In genomic region chr5:124036836-124037235, GRCm38 (mm10) we compare ENCODE assay signal across 11 mouse cellular contexts. TPM values are rescaled to one million over a fixed set of nuclear protein-coding genes. Genes with fewer than 3 reads are reported as not detected.
A peak's percentile ranks its signal among the peaks of the same experiment; 100 is the strongest.
DNase-seq lines count a peak whose midpoint lies in the region; ATAC-seq lines count a peak whose summit lies in the region.
"Had no signal": no experiment of that assay in that cellular context is flagged by ENCODE, and none has a peak within 500 bp of the region (broad histone marks: within the 10 kb centered on the region; RNA-seq: fewer than 3 reads in every experiment).

No protein-coding gene starts in this region.

- 19% methylated on average over 5 of the region's 5 CpGs for WGBS in hindbrain, embryonic 10.5 days
- WGBS in hindbrain, embryonic 16.5 days = 22% methylated on average over 5 of the region's 5 CpGs
- 33% methylated on average over 5 of the region's 5 CpGs for WGBS in hindbrain, embryonic 11.5 days

- H3K4me2 ChIP-seq in hindbrain, embryonic 16.5 days (ENCODE audit: low read length) = no peak overlapping the region
- no peak overlapping the region for H3K4me2 ChIP-seq in hindbrain, embryonic 11.5 days (replicated peaks; ENCODE audit: low read depth, low read length)

- no peaks in the 10 kb centered on the region for H3K9me3 ChIP-seq in hindbrain, embryonic 10.5 days
- H3K9me3 ChIP-seq in hindbrain, embryonic 16.5 days (ENCODE audit: control insufficient read depth, low read length) = no peaks in the 10 kb centered on the region
- H3K9me3 ChIP-seq in hindbrain, embryonic 11.5 days (ENCODE audit: control insufficient read depth, low read length) = no peaks in the 10 kb centered on the region

- H3K9ac ChIP-seq in hindbrain, embryonic 16.5 days (ENCODE audit: low read depth, low read length) = no peak overlapping the region
- H3K9ac ChIP-seq in hindbrain, embryonic 11.5 days (ENCODE audit: low read depth, low read length) = no peak overlapping the region

- no peaks in the 10 kb centered on the region for H3K27me3 ChIP-seq in hindbrain, embryonic 10.5 days (ENCODE audit: insufficient read depth, poor library complexity, severe bottlenecking)
- H3K27me3 ChIP-seq in hindbrain, embryonic 16.5 days (replicated peaks; ENCODE audit: control insufficient read depth, insufficient read depth, low read length) = no peaks in the 10 kb centered on the region
- no peaks in the 10 kb centered on the region for H3K27me3 ChIP-seq in hindbrain, embryonic 11.5 days (ENCODE audit: control insufficient read depth, insufficient read depth, low read length)
- H3K27me3 ChIP-seq in splenic B cell, adult 2 months (ENCODE audit: control insufficient read depth, insufficient read depth, low read length, poor library complexity, severe bottlenecking) = no peaks in the 10 kb centered on the region

- no peak overlapping the region; the same call in 1 of the 2 replicates for H3K4me3 ChIP-seq in hindbrain, embryonic 10.5 days
- H3K4me3 ChIP-seq in hindbrain, embryonic 16.5 days (ENCODE audit: low read length) = no peak overlapping the region
- no peak overlapping the region for H3K4me3 ChIP-seq in hindbrain, embryonic 11.5 days (ENCODE audit: low read depth, low read length)

- H3K27ac ChIP-seq in hindbrain, embryonic 10.5 days = peak overlapping the region; percentile 84
- no peak overlapping the region for H3K27ac ChIP-seq in hindbrain, embryonic 16.5 days (ENCODE audit: low read depth, low read length)
- H3K27ac ChIP-seq in hindbrain, embryonic 11.5 days (ENCODE audit: low read depth, low read length) = peak overlapping the region; percentile 30; the same call in 1 of the 2 replicates

- peaks cover 33% of the 10 kb centered on the region for H3K4me1 ChIP-seq in hindbrain, embryonic 10.5 days (replicated peaks)
- no peaks in the 10 kb centered on the region for H3K4me1 ChIP-seq in hindbrain, embryonic 16.5 days (ENCODE audit: control insufficient read depth, insufficient read depth, low read depth, low read length)
- H3K4me1 ChIP-seq in hindbrain, embryonic 11.5 days (replicated peaks; ENCODE audit: control insufficient read depth, insufficient read depth, low read length) = no peaks in the 10 kb centered on the region; the same call in 1 of the 2 replicates

- DNase-seq in hindbrain, embryonic 10.5 days (ENCODE audit: low spot score) = peak; percentile 84
- DNase-seq in hindbrain, embryonic 11.5 days (ENCODE audit: low spot score) = peak; percentile 80
- DNase-seq in splenic B cell, adult 2 months (ENCODE audit: low read depth, low spot score) = peak; percentile 47
- DNase-seq in layer of hippocampus, postnatal 36 days = no peak
- DNase-seq in ovary, postnatal 36 days (ENCODE audit: low spot score) = no peak
- no peak for DNase-seq in cerebellum, adult 11-12 months
- DNase-seq: adrenal gland, postnatal 10 days; gastrocnemius, postnatal 14 days; lung, adult 18-20 months had no signal

- H3K36me3 ChIP-seq in hindbrain, embryonic 10.5 days = no peaks in the 10 kb centered on the region
- no peaks in the 10 kb centered on the region for H3K36me3 ChIP-seq in hindbrain, embryonic 16.5 days (ENCODE audit: control insufficient read depth, insufficient read depth, low read length)
- no peaks in the 10 kb centered on the region for H3K36me3 ChIP-seq in hindbrain, embryonic 11.5 days (ENCODE audit: control insufficient read depth, insufficient read depth, low read length)
- no peaks in the 10 kb centered on the region for H3K36me3 ChIP-seq in splenic B cell, adult 2 months (ENCODE audit: control insufficient read depth, insufficient read depth, low read length, poor library complexity, severe bottlenecking)

- ATAC-seq in hindbrain, embryonic 16.5 days = no peak
- ATAC-seq in common myeloid progenitor, adult 5-6 weeks (replicated peaks; ENCODE audit: low read depth, poor library complexity, severe bottlenecking) = peak; percentile 42
- peak; percentile 82 for ATAC-seq in hindbrain, embryonic 11.5 days (ENCODE audit: low FRiP score)

RNA-seq across cellular contexts. Expression of gene Vps37b, which starts 4.8 kb away (rescaled TPM):
- polyA plus RNA-seq in hindbrain, embryonic 10.5 days (2016; fragmentation: Nextera tagmentation; extraction: Ambion mirVana) = 57.5 and 71.8 TPM in 2 replicates
- 70.9 and 81.1 TPM in 2 replicates for polyA plus RNA-seq in hindbrain, embryonic 16.5 days (2015; fragmentation: Nextera tagmentation; extraction: Ambion mirVana)
- 21.4 and 21.9 TPM in 2 replicates for total RNA-seq in common myeloid progenitor, adult 5-6 weeks (2017)
- 38.3 and 48.8 TPM in 2 replicates for polyA plus RNA-seq in hindbrain, embryonic 11.5 days (2014; fragmentation: Nextera tagmentation; extraction: Ambion mirVana)
- 10 to 100 TPM; 32.6 to 40.8 TPM for total RNA-seq in layer of hippocampus, postnatal 36 days (2021)

RNA-seq across cellular contexts. Expression of gene Abcb9, which starts 58.8 kb away (rescaled TPM):
- 1.3 and 1.9 TPM in 2 replicates for polyA plus RNA-seq in hindbrain, embryonic 10.5 days (2016; fragmentation: Nextera tagmentation; extraction: Ambion mirVana)
- 27.2 and 28.1 TPM in 2 replicates for polyA plus RNA-seq in hindbrain, embryonic 16.5 days (2015; fragmentation: Nextera tagmentation; extraction: Ambion mirVana)
- 0.87 and 2.9 TPM in 2 replicates for total RNA-seq in common myeloid progenitor, adult 5-6 weeks (2017)
- 0.71 and 0.76 TPM in 2 replicates for polyA plus RNA-seq in hindbrain, embryonic 11.5 days (2014; fragmentation: Nextera tagmentation; extraction: Ambion mirVana)
- total RNA-seq in layer of hippocampus, postnatal 36 days (2021) = 10 to 100 TPM; 27.2 to 30.7 TPM

Comparison
In these comparisons a context has a peak if more than half of its experiments do, and no peak if none do; other contexts are left out.
1. DNase-seq: peak in hindbrain, embryonic 10.5 days (single experiment), hindbrain, embryonic 11.5 days (single experiment) and splenic B cell, adult 2 months (single experiment); none in layer of hippocampus, postnatal 36 days (0 of 2), ovary, postnatal 36 days (single experiment) and cerebellum, adult 11-12 months (single experiment).